Mouse (Mus musculus) lung, embryonic 15.5 days (tissue): Measurements from ENCODE around the gene Tbx20. TPM values are rescaled to one million over a fixed set of nuclear protein-coding genes. Genes with fewer than 3 reads are reported as not detected.

ENCODE experiments used
- ATAC-seq: fragments of 200-750 bp; cut with Nextera tagmentation; 2 replicates; pipeline ENCODE4 v1.8.0; 2017; ENCODE audit warnings: moderate number of reproducible peaks, borderline replicate concordance; ENCODE audit not compliant: low FRiP score, low TSS enrichment; ENCODE audit errors: extremely low read depth
- H3K27ac ChIP-seq: fragments of 300-500 bp; sonication (generic); 2 replicates; pipeline ENCODE4 v1.5.1; 2015; ENCODE audit warnings: moderate library complexity, mild to moderate bottlenecking, inconsistent platforms
- H3K27me3 ChIP-seq: fragments of 300-500 bp; sonication (generic); 2 replicates; pipeline ENCODE4 v1.6.1; 2015; ENCODE audit warnings: inconsistent platforms
- H3K36me3 ChIP-seq: fragments of 300-500 bp; sonication (generic); 2 replicates; pipeline ENCODE4 v1.6.1; 2015; ENCODE audit warnings: inconsistent platforms
- H3K4me1 ChIP-seq: fragments of 300-500 bp; sonication (generic); 2 replicates; pipeline ENCODE4 v1.6.1; 2015; ENCODE audit warnings: inconsistent platforms
- H3K4me2 ChIP-seq: fragments of 300-500 bp; sonication (generic); 2 replicates; pipeline ENCODE4 v1.6.1; 2015; ENCODE audit warnings: inconsistent platforms, mild to moderate bottlenecking, moderate library complexity
- H3K4me3 ChIP-seq: fragments of 300-500 bp; sonication (generic); 2 replicates; pipeline ENCODE4 v1.5.1; 2015; ENCODE audit warnings: mild to moderate bottlenecking, inconsistent platforms
- H3K9ac ChIP-seq: fragments of 300-500 bp; sonication (generic); 2 replicates; pipeline ENCODE4 v1.6.1; 2015; ENCODE audit warnings: inconsistent platforms
- H3K9me3 ChIP-seq: fragments of 300-500 bp; sonication (generic); 2 replicates; pipeline ENCODE4 v1.6.1; 2016; ENCODE audit warnings: inconsistent platforms
- WGBS: fragments of 180-500 bp; shearing (Covaris S2); methylation state at CpG from one replicate; pipeline ENCODE4 v1.1.7; 2015; 5-methylcytosine and 5-hydroxymethylcytosine counted together
- polyA plus RNA-seq: library from polyadenylated mRNA; unstranded; fragments of >200 nt; fragmentation: Nextera tagmentation; extraction: Ambion mirVana; gene quantifications from 2 replicates; pipeline ENCODE4 v1.2.1, GENCODE M21; 2015

Gene Tbx20
- polyA plus RNA-seq, 1 experiment from 2014 or later: 4.6 TPM

- H3K4me3 ChIP-seq: no peak overlapping the region
- H3K9ac ChIP-seq: no peak overlapping the region
- no peak for ATAC-seq
- peak overlapping the region; percentile 12 for H3K4me2 ChIP-seq
- H3K27me3 ChIP-seq: peaks cover 98% of the 10 kb centered on the region
- H3K36me3 ChIP-seq: no peaks in the 10 kb centered on the region
- no peaks in the 10 kb centered on the region for H3K9me3 ChIP-seq
- 1% methylated on average over 37 of the region's 37 CpGs for WGBS
- no peak overlapping the region for H3K27ac ChIP-seq
- peaks cover 26% of the 10 kb centered on the region for H3K4me1 ChIP-seq
Measured at GRCm38 (mm10) chr9:24777176-24777895, 3.2 kb upstream of the Tbx20 start.

- Histone ChIP-seq H3K27ac (no peak overlapping the region), H3K9ac (no peak overlapping the region)
- 3% methylated on average over 9 of the region's 9 CpGs for WGBS
Measured at GRCm38 (mm10) chr9:24776487-24776886, 2.4 kb upstream of the Tbx20 start.

GRCm38 (mm10) chr9:24775567-24775966 lies 1.5 kb upstream of the Tbx20 start:
- no peak overlapping the region for H3K4me3 ChIP-seq
- H3K27ac ChIP-seq: no peak overlapping the region
- H3K4me2 ChIP-seq: no peak overlapping the region
- H3K9me3 ChIP-seq: no peaks in the 10 kb centered on the region
- H3K9ac ChIP-seq: no peak overlapping the region
- H3K27me3 ChIP-seq: peaks cover 98% of the 10 kb centered on the region
- no peaks in the 10 kb centered on the region for H3K36me3 ChIP-seq
- peaks cover 21% of the 10 kb centered on the region for H3K4me1 ChIP-seq
- no peak for ATAC-seq
- whole genome bisulfite sequencing: 4% methylated on average over 1 of the region's 1 CpGs

More at GRCm38 (mm10) chr9:24776487-24776886, 2.4 kb upstream of the Tbx20 start:
- H3K4me1 ChIP-seq: peaks cover 26% of the 10 kb centered on the region
- H3K9me3 ChIP-seq: no peaks in the 10 kb centered on the region
- H3K36me3 ChIP-seq: no peaks in the 10 kb centered on the region
- ATAC-seq: no peak
- H3K4me3 ChIP-seq: no peak overlapping the region
- H3K4me2 ChIP-seq: no peak overlapping the region
- peaks cover 98% of the 10 kb centered on the region for H3K27me3 ChIP-seq

- no peak overlapping the region for H3K4me3 ChIP-seq
- H3K9ac ChIP-seq: no peak overlapping the region
- H3K9me3 ChIP-seq: no peaks in the 10 kb centered on the region
- H3K27ac ChIP-seq: no peak overlapping the region
- H3K4me2 ChIP-seq: no peak overlapping the region
- H3K36me3 ChIP-seq: no peaks in the 10 kb centered on the region
- under 1% methylated on average over 9 of the region's 9 CpGs for WGBS
- peaks cover 98% of the 10 kb centered on the region for H3K27me3 ChIP-seq
- peaks cover 21% of the 10 kb centered on the region for H3K4me1 ChIP-seq
- ATAC-seq: no peak; the same call in 1 of the 2 replicates
Measured at GRCm38 (mm10) chr9:24775001-24775400, 898 bp upstream of the Tbx20 start.

- H3K9ac ChIP-seq: no peak overlapping the region
- under 1% methylated on average over 19 of the region's 19 CpGs for WGBS
- no peak overlapping the region for H3K27ac ChIP-seq
- no peak for ATAC-seq
- H3K4me3 ChIP-seq: peak overlapping the region; percentile 35
- H3K4me1 ChIP-seq: peaks cover 21% of the 10 kb centered on the region
- no peaks in the 10 kb centered on the region for H3K9me3 ChIP-seq
- H3K27me3 ChIP-seq: peaks cover 96% of the 10 kb centered on the region
- no peaks in the 10 kb centered on the region for H3K36me3 ChIP-seq
- peak overlapping the region; percentile 57 for H3K4me2 ChIP-seq
Measured at GRCm38 (mm10) chr9:24773669-24774068, 434 bp downstream of the Tbx20 start.

- H3K36me3 ChIP-seq: no peaks in the 10 kb centered on the region
- no peak overlapping the region for H3K27ac ChIP-seq
Measured at GRCm38 (mm10) chr9:24773171-24773570, 932 bp downstream of the Tbx20 start.

GRCm38 (mm10) chr9:24772431-24773120 lies 1.5 kb downstream of the Tbx20 start:
- ATAC-seq: no peak
- H3K36me3 ChIP-seq: no peaks in the 10 kb centered on the region
- WGBS: 12% methylated on average over 9 of the region's 9 CpGs
- no peak overlapping the region for H3K27ac ChIP-seq
- peaks cover 19% of the 10 kb centered on the region for H3K4me1 ChIP-seq
- H3K4me2 ChIP-seq: no peak overlapping the region
- no peak overlapping the region for H3K4me3 ChIP-seq
- H3K9me3 ChIP-seq: no peaks in the 10 kb centered on the region
- H3K27me3 ChIP-seq: peaks cover 96% of the 10 kb centered on the region
- H3K9ac ChIP-seq: no peak overlapping the region

More at GRCm38 (mm10) chr9:24773171-24773570, 932 bp downstream of the Tbx20 start:
- WGBS: 5% methylated on average over 9 of the region's 9 CpGs
- peak overlapping the region; percentile 35; the same call in 1 of the 2 replicates for H3K4me3 ChIP-seq
- peak overlapping the region; percentile 57; the same call in 1 of the 2 replicates for H3K4me2 ChIP-seq
- H3K9ac ChIP-seq: no peak overlapping the region
- no peak for ATAC-seq
- no peaks in the 10 kb centered on the region for H3K9me3 ChIP-seq
- peaks cover 21% of the 10 kb centered on the region for H3K4me1 ChIP-seq
- H3K27me3 ChIP-seq: peaks cover 96% of the 10 kb centered on the region

- no peak for ATAC-seq
- no peak overlapping the region for H3K4me2 ChIP-seq
- no peak overlapping the region for H3K9ac ChIP-seq
- H3K27me3 ChIP-seq: peaks cover 93% of the 10 kb centered on the region
- no peak overlapping the region for H3K4me3 ChIP-seq
- H3K4me1 ChIP-seq: peaks cover 13% of the 10 kb centered on the region
- no peaks in the 10 kb centered on the region for H3K36me3 ChIP-seq
- H3K9me3 ChIP-seq: no peaks in the 10 kb centered on the region
- no peak overlapping the region for H3K27ac ChIP-seq
- WGBS: 24% methylated on average over 4 of the region's 4 CpGs
Measured at GRCm38 (mm10) chr9:24771713-24772112, 2.4 kb downstream of the Tbx20 start.

- peak overlapping the region; percentile 22; the same call in 1 of the 2 replicates for H3K4me3 ChIP-seq
- no peak overlapping the region for H3K9ac ChIP-seq
- no peak for ATAC-seq
- WGBS: 8% methylated on average over 8 of the region's 8 CpGs
- H3K4me2 ChIP-seq: peak overlapping the region; percentile 48
- H3K9me3 ChIP-seq: no peaks in the 10 kb centered on the region
- H3K27ac ChIP-seq: no peak overlapping the region
- H3K36me3 ChIP-seq: no peaks in the 10 kb centered on the region
- H3K4me1 ChIP-seq: peaks cover 13% of the 10 kb centered on the region
- H3K27me3 ChIP-seq: peaks cover 88% of the 10 kb centered on the region
Measured at GRCm38 (mm10) chr9:24770941-24771405, 3.1 kb downstream of the Tbx20 start.

GRCm38 (mm10) chr9:24770149-24770940 lies 3.8 kb downstream of the Tbx20 start:
- under 1% methylated on average over 41 of the region's 41 CpGs for WGBS
- Histone ChIP-seq H3K36me3 (no peaks in the 10 kb centered on the region), H3K27ac (no peak overlapping the region), H3K4me1 (peaks cover 13% of the 10 kb centered on the region), H3K4me2 (peak overlapping the region; percentile 48), H3K4me3 (peak overlapping the region; percentile 22), H3K9ac (no peak overlapping the region), H3K9me3 (no peaks in the 10 kb centered on the region), H3K27me3 (peaks cover 83% of the 10 kb centered on the region)
- no peak for ATAC-seq

- Histone ChIP-seq H3K9ac (no peak overlapping the region), H3K4me3 (no peak overlapping the region), H3K27ac (no peak overlapping the region), H3K36me3 (no peaks in the 10 kb centered on the region), H3K4me2 (no peak overlapping the region), H3K27me3 (peaks cover 76% of the 10 kb centered on the region), H3K4me1 (peaks cover 12% of the 10 kb centered on the region), H3K9me3 (no peaks in the 10 kb centered on the region)
- no peak for ATAC-seq
- 30% methylated on average over 9 of the region's 9 CpGs for WGBS
Measured at GRCm38 (mm10) chr9:24769611-24770010, 4.5 kb downstream of the Tbx20 start.
